Mouse (Mus musculus) forebrain, embryonic 13.5 days (tissue): ENCODE measurements at regions not wholly inside any gene's neighbourhood (a gene's known extent, or its start where the extent isn't known, plus 50 kb on each side); places are given as distances from the start of the nearest gene placed in this dataset.

Experiments used
- ATAC-seq: fragments of 200-750 bp; cut with Nextera tagmentation; 2 replicates; pipeline ENCODE4 v1.8.0; 2017
- H3K27ac ChIP-seq: fragments of 300-500 bp; sonication (generic); 2 replicates; pipeline ENCODE4 v1.5.1; 2015; ENCODE audit warnings: inconsistent platforms, mild to moderate bottlenecking, moderate library complexity
- H3K27me3 ChIP-seq: fragments of 300-500 bp; sonication (generic); 2 replicates; pipeline ENCODE4 v1.6.1; 2015; ENCODE audit warnings: mild to moderate bottlenecking, inconsistent platforms
- H3K36me3 ChIP-seq: fragments of 300-500 bp; sonication (generic); 2 replicates; pipeline ENCODE4 v1.6.1; 2015; ENCODE audit warnings: mild to moderate bottlenecking, inconsistent platforms; ENCODE audit not compliant: poor library complexity, severe bottlenecking
- H3K4me1 ChIP-seq: fragments of 300-500 bp; sonication (generic); 2 replicates; pipeline ENCODE4 v1.6.1; 2015; ENCODE audit warnings: inconsistent platforms
- H3K4me2 ChIP-seq: fragments of 300-500 bp; sonication (generic); 2 replicates; pipeline ENCODE4 v1.6.1; 2015; ENCODE audit warnings: inconsistent platforms, mild to moderate bottlenecking, moderate library complexity
- H3K4me3 ChIP-seq: fragments of 300-500 bp; sonication (generic); 2 replicates; pipeline ENCODE4 v1.5.1; 2015; ENCODE audit warnings: mild to moderate bottlenecking, inconsistent platforms
- H3K9ac ChIP-seq: fragments of 300-500 bp; sonication (generic); 2 replicates; pipeline ENCODE4 v1.6.1; 2015; ENCODE audit warnings: mild to moderate bottlenecking, inconsistent platforms
- H3K9me3 ChIP-seq: fragments of 300-500 bp; sonication (generic); replicated peaks from 2 replicates; pipeline ENCODE4 v1.6.1; 2016; ENCODE audit warnings: inconsistent platforms
- WGBS: fragments of 180-500 bp; shearing (Covaris S2); methylation state at CpG from one replicate; pipeline ENCODE4 v1.1.7; 2015; 5-methylcytosine and 5-hydroxymethylcytosine counted together

DNA sequence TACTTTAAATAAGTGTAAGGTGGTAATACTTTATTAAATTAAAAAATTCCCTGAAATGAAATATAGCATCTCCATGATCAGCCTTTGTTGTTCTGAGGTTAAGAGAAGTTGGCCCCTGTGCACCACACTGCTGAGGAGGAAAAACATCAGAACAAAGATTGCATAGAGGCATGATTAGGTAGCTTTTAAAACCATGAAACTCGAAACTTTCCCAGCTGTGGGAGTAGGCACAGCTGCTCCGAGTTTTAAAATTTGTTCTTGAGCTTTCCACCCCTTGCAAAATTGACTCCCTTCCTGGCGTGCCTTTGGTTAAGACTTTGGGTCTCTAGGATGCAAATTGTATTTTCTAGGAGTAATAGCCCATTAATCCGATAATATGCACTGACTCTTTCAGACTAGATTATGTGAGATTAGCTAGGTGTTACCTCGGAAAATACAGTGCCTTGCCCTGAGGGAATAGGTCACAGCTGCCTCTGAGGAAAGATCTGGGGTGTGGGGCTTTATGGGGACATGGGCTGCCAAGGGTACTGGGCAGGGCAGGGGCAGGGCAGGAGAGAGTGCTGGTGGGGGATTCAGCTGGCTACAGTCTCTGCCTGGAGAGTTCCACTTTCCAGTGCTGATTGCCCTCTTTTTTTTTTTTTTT lies 110.1 kb upstream of the Slc30a5 start:
- no peak overlapping the region for H3K27ac ChIP-seq
- no peaks in the 10 kb centered on the region for H3K36me3 ChIP-seq
- no peak overlapping the region for H3K4me2 ChIP-seq
- H3K27me3 ChIP-seq = no peaks in the 10 kb centered on the region
- no peaks in the 10 kb centered on the region for H3K9me3 ChIP-seq
- H3K4me3 ChIP-seq = no peak overlapping the region
- WGBS = 49% methylated on average over 5 of the region's 5 CpGs
- H3K4me1 ChIP-seq = no peaks in the 10 kb centered on the region
- H3K9ac ChIP-seq = no peak overlapping the region
- no peak for ATAC-seq

DNA sequence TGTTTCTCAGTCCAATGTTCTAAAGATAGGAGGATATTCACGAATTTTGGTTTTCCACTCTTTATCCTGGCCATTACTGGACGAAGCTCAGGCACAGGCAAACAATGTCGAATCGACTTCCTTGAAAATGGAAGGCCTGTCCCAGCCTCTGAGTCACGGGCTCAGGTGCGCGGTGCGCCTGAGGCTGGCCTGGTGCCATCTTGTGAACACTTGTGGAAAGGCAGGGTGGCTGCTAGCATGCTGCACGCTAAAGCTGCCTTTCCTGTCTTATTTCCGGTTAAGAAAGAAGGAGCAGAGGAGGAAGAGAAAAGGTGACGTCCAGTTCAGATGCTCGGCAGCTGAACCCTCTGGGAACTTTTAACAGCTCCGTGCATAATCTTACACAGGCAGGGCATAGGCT lies 107.6 kb upstream of the Slc30a5 start:
- WGBS = 86% methylated on average over 13 of the region's 13 CpGs
- H3K9me3 ChIP-seq = no peaks in the 10 kb centered on the region

DNA sequence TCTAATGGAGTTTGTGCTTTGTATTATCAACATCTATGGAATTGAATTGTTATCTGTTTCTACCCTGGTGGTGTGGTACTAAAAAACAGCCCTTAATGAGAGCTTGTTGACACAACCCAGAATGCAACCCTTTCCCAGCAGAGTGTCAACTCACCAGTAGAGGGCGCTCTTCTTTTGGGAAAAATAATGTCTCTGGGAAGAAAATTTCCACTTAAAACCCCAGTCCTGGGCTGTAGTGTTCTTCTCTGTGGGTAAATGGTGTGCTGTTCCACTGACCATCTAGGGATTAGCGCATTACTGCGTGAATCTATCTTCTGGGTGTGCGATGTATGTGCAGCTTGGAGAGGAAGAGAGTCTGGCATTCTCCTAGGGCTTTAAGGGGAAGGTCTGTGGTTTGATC lies 106.5 kb upstream of the Slc30a5 start:
- no peaks in the 10 kb centered on the region for H3K36me3 ChIP-seq
- H3K9me3 ChIP-seq = no peaks in the 10 kb centered on the region
- peak; percentile 66 for ATAC-seq
- H3K27ac ChIP-seq = no peak overlapping the region
- H3K27me3 ChIP-seq = no peaks in the 10 kb centered on the region
- H3K4me2 ChIP-seq = no peak overlapping the region
- H3K4me1 ChIP-seq = no peaks in the 10 kb centered on the region
- 40% methylated on average over 4 of the region's 4 CpGs for WGBS
- H3K9ac ChIP-seq = no peak overlapping the region
- H3K4me3 ChIP-seq = no peak overlapping the region

More for the DNA sequence above, 107.6 kb upstream of the Slc30a5 start:
- Histone ChIP-seq H3K9ac (no peak overlapping the region), H3K36me3 (no peaks in the 10 kb centered on the region), H3K4me2 (no peak overlapping the region), H3K4me1 (no peaks in the 10 kb centered on the region), H3K4me3 (no peak overlapping the region), H3K27me3 (no peaks in the 10 kb centered on the region), H3K27ac (no peak overlapping the region)
- ATAC-seq = no peak

DNA sequence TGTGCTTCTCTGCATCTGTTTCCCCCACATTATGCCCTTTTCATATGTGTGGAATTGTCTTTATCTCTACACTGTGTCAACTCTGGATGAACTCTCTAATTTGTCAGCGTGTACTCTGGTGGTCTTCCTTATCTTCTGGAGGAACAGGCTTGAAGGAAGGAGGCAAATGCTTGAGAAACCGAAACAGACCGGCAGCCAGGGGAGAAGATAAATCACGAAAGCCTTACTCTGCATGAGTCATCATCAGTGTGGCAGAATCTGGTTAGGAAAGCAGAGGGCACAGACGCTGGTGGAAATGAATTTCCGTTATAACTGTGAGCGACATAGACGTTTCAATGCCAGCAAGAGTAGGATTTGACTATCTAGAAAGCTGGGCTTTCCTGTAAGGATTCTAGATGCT lies 100.0 kb upstream of the Slc30a5 start:
- H3K4me1 ChIP-seq = no peaks in the 10 kb centered on the region
- ATAC-seq = no peak
- no peak overlapping the region for H3K9ac ChIP-seq

DNA sequence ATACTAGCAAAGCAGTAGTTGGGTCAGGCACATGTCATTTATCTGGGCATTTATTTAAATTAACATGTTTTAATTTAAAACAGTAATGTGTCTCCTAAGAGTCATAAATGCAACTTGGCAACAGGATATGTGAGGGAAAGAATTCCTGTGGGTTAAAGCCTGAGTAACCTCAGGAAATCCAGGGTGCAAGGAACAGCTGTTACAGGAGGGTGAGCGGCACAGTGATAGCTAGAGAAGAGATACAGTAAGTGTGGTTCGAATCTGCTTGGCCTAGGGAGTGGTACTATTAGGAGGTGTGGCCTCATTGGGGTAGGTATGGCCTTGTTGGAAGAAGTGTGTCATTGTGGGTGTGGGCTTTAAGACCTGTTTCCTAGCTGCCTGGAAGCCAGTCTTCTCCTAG lies 66.3 kb upstream of the Slc30a5 start:
- Histone ChIP-seq H3K36me3 (no peaks in the 10 kb centered on the region), H3K4me2 (no peak overlapping the region), H3K9me3 (no peaks in the 10 kb centered on the region), H3K27me3 (no peaks in the 10 kb centered on the region), H3K9ac (no peak overlapping the region), H3K4me1 (no peaks in the 10 kb centered on the region), H3K4me3 (no peak overlapping the region), H3K27ac (no peak overlapping the region)
- ATAC-seq = no peak
- whole genome bisulfite sequencing = 90% methylated on average over 2 of the region's 2 CpGs

More for the DNA sequence above, 100.0 kb upstream of the Slc30a5 start:
- Histone ChIP-seq H3K4me2 (no peak overlapping the region), H3K36me3 (no peaks in the 10 kb centered on the region), H3K4me3 (no peak overlapping the region), H3K27me3 (no peaks in the 10 kb centered on the region), H3K9me3 (no peaks in the 10 kb centered on the region), H3K27ac (no peak overlapping the region)
- WGBS = 97% methylated on average over 8 of the region's 8 CpGs

DNA sequence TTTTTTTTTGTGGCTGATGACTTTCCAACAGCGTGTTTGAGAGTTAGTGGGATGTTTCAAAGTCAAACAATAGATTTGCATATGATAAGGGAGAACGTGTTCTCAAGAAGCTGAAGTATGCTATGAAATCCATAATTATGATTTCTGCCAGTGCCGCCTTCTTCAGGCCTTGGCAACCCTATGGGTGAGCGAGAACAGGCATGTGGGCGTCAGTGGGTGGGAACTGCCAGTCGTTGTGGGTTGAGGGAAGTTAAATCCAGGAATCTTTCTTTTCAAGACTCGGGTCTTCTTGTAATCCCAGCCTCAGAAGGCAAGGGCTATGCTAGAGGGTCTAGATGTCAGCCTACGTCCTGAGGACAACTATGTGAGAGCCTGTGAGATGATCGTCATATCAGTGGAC lies 60.6 kb upstream of the Slc30a5 start:
- Histone ChIP-seq H3K9ac (no peak overlapping the region), H3K27me3 (no peaks in the 10 kb centered on the region), H3K9me3 (no peaks in the 10 kb centered on the region), H3K36me3 (no peaks in the 10 kb centered on the region), H3K27ac (no peak overlapping the region), H3K4me3 (no peak overlapping the region), H3K4me2 (no peak overlapping the region), H3K4me1 (peaks cover 13% of the 10 kb centered on the region)
- WGBS = 90% methylated on average over 9 of the region's 9 CpGs
- ATAC-seq = no peak

DNA sequence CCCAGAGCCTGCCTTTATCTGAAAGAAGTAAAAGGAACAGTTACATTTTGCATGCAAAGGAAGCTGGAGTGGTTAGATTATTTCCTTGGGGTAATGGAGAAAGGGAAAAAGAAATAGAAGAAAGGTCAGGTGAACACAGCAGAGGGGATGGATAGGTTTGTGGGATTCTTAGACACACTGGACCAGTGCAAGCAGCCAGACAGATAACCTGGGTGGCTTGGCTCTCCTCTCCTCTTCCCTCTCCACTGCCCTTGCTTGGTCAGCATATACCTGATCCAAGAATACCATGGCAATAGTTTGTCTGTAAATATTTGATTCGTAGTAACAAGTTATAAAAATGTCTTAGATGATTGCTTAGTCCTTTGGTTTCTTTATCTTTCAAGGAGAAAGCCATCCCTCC lies 59.9 kb upstream of the Slc30a5 start:
- 85% methylated on average over 1 of the region's 1 CpGs for whole genome bisulfite sequencing
- Histone ChIP-seq H3K9me3 (no peaks in the 10 kb centered on the region), H3K9ac (no peak overlapping the region)

DNA sequence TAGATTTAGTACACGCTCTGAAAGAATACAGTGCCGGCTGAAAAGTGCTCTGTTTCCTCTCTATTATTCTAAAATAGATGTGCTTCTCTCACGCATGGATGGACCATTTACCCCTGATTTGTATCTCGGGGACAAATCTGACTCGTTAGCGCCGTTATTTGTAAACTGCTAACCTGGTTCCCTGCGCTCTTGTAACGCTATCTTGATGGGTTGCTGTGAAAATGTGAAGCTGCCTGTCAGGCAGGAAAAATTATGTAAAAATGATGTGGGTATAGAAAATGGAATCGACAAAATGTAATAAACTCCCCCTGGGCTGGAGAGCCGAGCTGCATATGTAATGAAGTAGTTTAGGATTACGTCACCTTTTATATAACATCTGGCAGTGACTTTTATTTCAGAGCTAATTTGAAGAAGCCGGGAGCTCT lies 59.4 kb upstream of the Slc30a5 start:
- Histone ChIP-seq H3K4me2 (peak overlapping the region; percentile 59), H3K27ac (no peak overlapping the region), H3K27me3 (no peaks in the 10 kb centered on the region), H3K9ac (no peak overlapping the region), H3K9me3 (no peaks in the 10 kb centered on the region), H3K36me3 (no peaks in the 10 kb centered on the region), H3K4me3 (peak overlapping the region; percentile 31), H3K4me1 (peaks cover 13% of the 10 kb centered on the region)
- WGBS = 16% methylated on average over 13 of the region's 13 CpGs
- ATAC-seq = peak; percentile 62

More for the DNA sequence above, 59.9 kb upstream of the Slc30a5 start:
- no peaks in the 10 kb centered on the region for H3K27me3 ChIP-seq
- peak overlapping the region; percentile 59 for H3K4me2 ChIP-seq
- no peaks in the 10 kb centered on the region for H3K36me3 ChIP-seq
- 0 out of 2 replicates have a peak, but pooled peaks have one; percentile 26 for ATAC-seq
- H3K27ac ChIP-seq = no peak overlapping the region
- peaks cover 13% of the 10 kb centered on the region for H3K4me1 ChIP-seq
- H3K4me3 ChIP-seq = peak overlapping the region; percentile 31; the same call in 1 of the 2 replicates

DNA sequence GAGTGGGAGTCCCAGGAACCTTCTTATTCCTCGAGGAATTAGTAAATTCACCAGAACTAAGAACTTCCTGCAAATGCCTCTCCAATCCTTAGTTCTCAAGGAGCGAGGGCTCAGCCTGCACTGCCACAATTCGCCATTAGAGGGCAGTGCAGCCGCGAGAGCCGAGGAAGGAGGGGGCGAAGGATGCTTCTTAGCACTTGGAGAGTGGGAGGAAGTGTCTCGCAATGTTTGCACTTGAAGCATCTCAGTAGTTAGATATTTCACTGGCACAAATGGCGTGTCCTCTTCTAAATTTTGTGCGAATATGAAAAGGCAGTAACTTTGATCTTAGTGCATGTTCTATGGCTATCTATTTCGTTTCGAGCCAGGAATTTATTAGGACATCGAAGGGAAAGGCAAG lies 59.0 kb upstream of the Slc30a5 start:
- Histone ChIP-seq H3K27me3 (no peaks in the 10 kb centered on the region), H3K27ac (no peak overlapping the region), H3K9me3 (no peaks in the 10 kb centered on the region), H3K4me1 (peaks cover 13% of the 10 kb centered on the region), H3K4me3 (peak overlapping the region; percentile 31), H3K36me3 (no peaks in the 10 kb centered on the region), H3K4me2 (peak overlapping the region; percentile 59), H3K9ac (no peak overlapping the region)
- ATAC-seq = peak; percentile 86
- WGBS = 18% methylated on average over 13 of the region's 13 CpGs

DNA sequence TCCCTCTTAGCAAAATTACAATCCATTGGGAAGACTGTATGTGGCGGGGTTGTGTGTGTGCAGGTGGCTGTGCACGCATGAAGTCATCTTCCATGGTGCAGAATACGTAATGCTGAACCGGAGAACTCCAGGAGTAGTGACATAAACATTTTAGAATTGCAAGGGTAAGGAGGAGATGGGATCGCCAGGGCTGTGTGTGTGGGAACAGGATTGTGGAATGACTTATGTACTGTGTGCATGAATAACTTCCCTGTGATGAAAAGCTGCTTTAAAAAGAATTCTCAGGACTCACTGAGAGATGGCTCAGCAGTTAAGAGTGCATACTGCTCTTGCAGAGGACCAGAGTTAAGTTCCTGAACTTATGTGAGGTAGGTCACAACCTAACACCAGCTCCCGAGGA lies 57.2 kb upstream of the Slc30a5 start:
- H3K27me3 ChIP-seq = no peaks in the 10 kb centered on the region

DNA sequence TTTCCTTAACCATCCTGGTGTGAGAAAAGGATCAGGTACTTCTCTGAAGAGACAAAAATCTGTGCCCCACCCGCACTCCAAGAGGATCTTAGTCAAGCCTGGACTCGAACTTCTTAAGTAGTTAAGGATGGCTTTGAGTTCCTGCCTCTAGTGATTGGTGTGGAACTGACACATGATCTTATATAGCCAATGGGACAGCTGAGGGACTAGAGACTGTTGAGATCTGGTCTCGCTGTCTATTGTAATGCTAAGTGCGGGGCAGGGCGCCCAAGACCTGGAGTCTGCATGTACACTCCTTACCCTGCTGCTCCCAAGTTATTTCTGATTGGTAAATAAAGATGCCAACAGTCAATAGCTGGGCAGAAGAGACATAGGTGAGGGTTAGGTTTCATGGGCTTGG lies 55.3 kb upstream of the Slc30a5 start:
- Histone ChIP-seq H3K9ac (no peak overlapping the region), H3K36me3 (no peaks in the 10 kb centered on the region), H3K9me3 (no peaks in the 10 kb centered on the region), H3K27ac (no peak overlapping the region), H3K27me3 (no peaks in the 10 kb centered on the region), H3K4me2 (no peak overlapping the region), H3K4me3 (no peak overlapping the region), H3K4me1 (peaks cover 12% of the 10 kb centered on the region)
- ATAC-seq = no peak
- 89% methylated on average over 5 of the region's 5 CpGs for WGBS

More for the DNA sequence above, 57.2 kb upstream of the Slc30a5 start:
- Histone ChIP-seq H3K4me1 (peaks cover 13% of the 10 kb centered on the region), H3K36me3 (no peaks in the 10 kb centered on the region), H3K27ac (no peak overlapping the region), H3K9me3 (no peaks in the 10 kb centered on the region), H3K4me3 (no peak overlapping the region), H3K9ac (no peak overlapping the region), H3K4me2 (no peak overlapping the region)
- no peak for ATAC-seq
- 82% methylated on average over 6 of the region's 6 CpGs for WGBS

DNA sequence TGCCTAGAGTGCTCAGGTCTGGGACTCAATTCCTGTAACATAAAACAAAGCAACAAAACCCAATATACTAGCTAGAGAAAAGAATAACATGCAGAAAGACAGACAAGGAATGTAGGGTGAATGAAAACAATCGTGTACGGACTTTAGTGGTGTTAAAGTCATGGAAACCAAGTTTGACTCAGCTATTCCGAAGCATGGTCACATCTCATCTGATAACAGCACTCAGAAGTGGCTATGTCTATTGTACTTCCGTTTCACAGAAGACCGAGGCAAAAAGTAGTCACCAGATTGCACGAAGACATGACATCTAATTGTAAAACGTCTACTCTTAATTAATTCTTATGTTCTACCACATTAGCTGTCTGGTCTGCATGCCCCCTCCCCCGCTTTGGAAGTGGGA lies 50.5 kb upstream of the Slc30a5 start:
- no peaks in the 10 kb centered on the region for H3K4me1 ChIP-seq
- no peak for ATAC-seq
- H3K9ac ChIP-seq = no peak overlapping the region
- H3K4me2 ChIP-seq = no peak overlapping the region
- H3K27ac ChIP-seq = no peak overlapping the region
- no peaks in the 10 kb centered on the region for H3K36me3 ChIP-seq
- no peak overlapping the region for H3K4me3 ChIP-seq
- 85% methylated on average over 8 of the region's 8 CpGs for WGBS
- no peaks in the 10 kb centered on the region for H3K9me3 ChIP-seq
- H3K27me3 ChIP-seq = no peaks in the 10 kb centered on the region
